13 mouse cellular contexts compared by ENCODE assay signal in genomic region chr10:83049174-83049780, GRCm38 (mm10).
DNase-seq lines count a peak whose midpoint lies in the region; ATAC-seq and TF ChIP-seq lines count a peak whose summit lies in the region.
"Had no signal": no experiment of that assay in that cellular context is flagged by ENCODE, and none has a peak within 500 bp of the region (broad histone marks: within the 10 kb centered on the region; RNA-seq: fewer than 3 reads in every experiment).

No protein-coding gene starts in this region.

- no peak overlapping the region for H3K9ac ChIP-seq in forebrain, embryonic 15.5 days (replicated peaks)
- no peak overlapping the region for H3K9ac ChIP-seq in hindbrain, postnatal 0 days (replicated peaks; ENCODE audit: low read length)
- no peak overlapping the region for H3K9ac ChIP-seq in neural tube, embryonic 12.5 days
- H3K9ac ChIP-seq: lung, embryonic 15.5 days had no signal

- no peaks in the 10 kb centered on the region for H3K36me3 ChIP-seq in forebrain, embryonic 15.5 days
- H3K36me3 ChIP-seq in hindbrain, postnatal 0 days (ENCODE audit: insufficient read depth, low read length), result no peaks in the 10 kb centered on the region
- no peaks in the 10 kb centered on the region for H3K36me3 ChIP-seq in neural tube, embryonic 12.5 days
- H3K36me3 ChIP-seq: lung, embryonic 15.5 days had no signal

- no peak overlapping the region; the same call in 1 of the 2 replicates for H3K4me2 ChIP-seq in forebrain, embryonic 15.5 days (replicated peaks)
- no peak overlapping the region for H3K4me2 ChIP-seq in hindbrain, postnatal 0 days (ENCODE audit: low read depth, low read length)
- H3K4me2 ChIP-seq in neural tube, embryonic 12.5 days (replicated peaks), result 0 out of 2 replicates have a peak overlapping the region, but pooled peaks have one; percentile 3
- H3K4me2 ChIP-seq: lung, embryonic 15.5 days had no signal

- no peak for TF ChIP-seq CTCF in hindbrain, postnatal 0 days (IDR thresholded peaks at IDR 0.05; ENCODE audit: low read depth)

- peak; percentile 88 for ATAC-seq in forebrain, embryonic 15.5 days (replicated peaks)
- ATAC-seq in hindbrain, postnatal 0 days, result peak; percentile 83
- ATAC-seq in neural tube, embryonic 12.5 days (ENCODE audit: low FRiP score, low read depth), result peak; percentile 76; the same call in 1 of the 2 replicates
- no peak for ATAC-seq in granulocyte monocyte progenitor cell, adult 5-6 weeks (replicated peaks; ENCODE audit: poor library complexity, severe bottlenecking)

- H3K4me1 ChIP-seq in forebrain, embryonic 15.5 days, result peaks cover 12% of the 10 kb centered on the region
- peaks cover 6% of the 10 kb centered on the region; the same call in 1 of the 2 replicates for H3K4me1 ChIP-seq in hindbrain, postnatal 0 days (ENCODE audit: insufficient read depth, low read length)
- H3K4me1 ChIP-seq in neural tube, embryonic 12.5 days, result 0 out of 2 replicates have a peak, but pooled peaks cover 9% of the 10 kb centered on the region
- H3K4me1 ChIP-seq: lung, embryonic 15.5 days had no signal

- H3K27me3 ChIP-seq in forebrain, embryonic 15.5 days, result no peaks in the 10 kb centered on the region
- H3K27me3 ChIP-seq in hindbrain, postnatal 0 days (ENCODE audit: insufficient read depth, low read length), result no peaks in the 10 kb centered on the region
- no peaks in the 10 kb centered on the region for H3K27me3 ChIP-seq in neural tube, embryonic 12.5 days (replicated peaks)
- H3K27me3 ChIP-seq: CH12.LX; lung, embryonic 15.5 days had no signal

- H3K9me3 ChIP-seq in forebrain, embryonic 15.5 days, result no peaks in the 10 kb centered on the region
- H3K9me3 ChIP-seq in hindbrain, postnatal 0 days (ENCODE audit: low read length), result no peaks in the 10 kb centered on the region
- no peaks in the 10 kb centered on the region for H3K9me3 ChIP-seq in neural tube, embryonic 12.5 days
- H3K9me3 ChIP-seq: limb, embryonic 10.5 days; lung, embryonic 15.5 days had no signal

- H3K27ac ChIP-seq in forebrain, embryonic 15.5 days (replicated peaks), result peak overlapping the region; percentile 72
- peak overlapping the region; percentile 54; the same call in 1 of the 2 replicates for H3K27ac ChIP-seq in hindbrain, postnatal 0 days
- H3K27ac ChIP-seq in neural tube, embryonic 12.5 days, result no peak overlapping the region; the same call in 1 of the 2 replicates
- H3K27ac ChIP-seq: limb, embryonic 10.5 days; lung, embryonic 15.5 days had no signal

- no peak overlapping the region for H3K4me3 ChIP-seq in forebrain, embryonic 15.5 days
- no peak overlapping the region for H3K4me3 ChIP-seq in hindbrain, postnatal 0 days (ENCODE audit: low read length)
- H3K4me3 ChIP-seq in neural tube, embryonic 12.5 days, result no peak overlapping the region
- H3K4me3 ChIP-seq: limb, embryonic 10.5 days; lung, embryonic 15.5 days had no signal

- WGBS in forebrain, embryonic 15.5 days, result 54% methylated on average over 12 of the region's 12 CpGs
- WGBS in hindbrain, postnatal 0 days, result 29% methylated on average over 12 of the region's 12 CpGs
- 63% methylated on average over 12 of the region's 12 CpGs for WGBS in neural tube, embryonic 12.5 days

- peak; percentile 10 for DNase-seq in ZHBTc4 (ENCODE audit: low read depth, low spot score)
- DNase-seq in hindbrain, postnatal 0 days (ENCODE audit: low spot score), result peak; percentile 69
- no peak for DNase-seq in spleen, postnatal 14 days (ENCODE audit: low spot score in 2 of 2)
- DNase-seq in adrenal gland, postnatal 14 days, result no peak
- DNase-seq in urinary bladder, postnatal 4 days (ENCODE audit: low spot score in 2 of 2), result no peak
- DNase-seq: cerebellum, adult 9-11 months; kidney, adult 8-10 months had no signal

Comparison
In these comparisons a context has a peak if more than half of its experiments do, and no peak if none do; other contexts are left out.
1. DNase-seq: peak in ZHBTc4 (single experiment) and hindbrain, postnatal 0 days (single experiment); none in spleen, postnatal 14 days (0 of 2), adrenal gland, postnatal 14 days (single experiment) and urinary bladder, postnatal 4 days (0 of 2).